Mouse (Mus musculus) thymus, postnatal 14 days (tissue): ENCODE measurements around the gene Brat1.
"Not testable (repeated sequence)": the region's sequence is repeated elsewhere in the genome, so short reads cannot be mapped to it uniquely, and the experiment has no call there.

Experiments
- DNase-seq: peaks from one replicate; pipeline ENCODE4 v3.0.0; 2021

The Brat1 gene

DNA sequence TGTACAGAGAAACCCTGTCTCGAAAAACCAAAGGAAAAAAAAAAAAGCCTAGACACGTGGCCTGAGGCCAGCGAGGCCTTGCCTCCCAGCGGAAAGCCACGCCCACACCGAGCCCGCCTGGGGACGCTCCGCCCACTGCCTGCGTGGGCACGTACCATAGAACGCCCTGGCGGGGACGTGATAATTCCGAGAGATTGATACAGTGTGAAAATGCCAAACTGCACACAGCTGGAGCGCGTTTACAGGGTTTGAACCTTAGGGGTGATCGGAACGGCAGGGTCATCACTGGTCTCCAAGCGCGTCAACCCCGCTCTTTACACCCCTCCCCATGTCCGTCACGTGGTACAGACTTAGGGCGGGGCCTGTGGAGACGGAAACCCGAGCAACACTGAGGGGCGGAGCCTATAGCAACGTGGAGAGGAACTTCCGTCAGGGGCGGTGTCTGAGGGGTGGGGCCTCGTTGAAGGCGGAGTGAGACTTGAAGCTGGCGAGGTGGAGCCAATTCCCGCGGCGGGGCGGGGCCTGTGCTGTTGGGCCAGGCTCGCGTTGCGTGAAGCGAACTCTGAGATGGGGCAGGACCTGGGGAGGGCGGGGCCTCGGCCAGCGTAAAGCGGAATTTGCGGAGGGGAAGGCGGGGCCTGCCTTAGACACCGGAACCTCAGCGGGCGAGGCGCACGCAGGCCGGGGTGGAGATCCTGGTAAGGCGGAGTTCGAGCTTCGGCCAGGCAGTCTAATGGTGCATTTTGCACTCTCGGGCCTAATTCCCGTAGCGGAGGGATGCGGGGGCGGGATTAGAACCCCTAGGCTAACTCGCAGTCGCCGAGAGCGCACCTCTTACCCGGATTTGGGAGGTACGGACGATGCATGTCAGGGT, at the start of gene Brat1:
Gene Brat1, plus strand, starts transcription at position 634 of the 874 bp plus-strand sequence.
- peak; percentile 100 for DNase-seq

GRCm38 (mm10) chr5:140659607-140660272, 45.1 kb upstream of the Brat1 start:
- no peak for DNase-seq

GRCm38 (mm10) chr5:140660398-140660797, 44.4 kb upstream of the Brat1 start:
- DNase-seq = no peak

DNA sequence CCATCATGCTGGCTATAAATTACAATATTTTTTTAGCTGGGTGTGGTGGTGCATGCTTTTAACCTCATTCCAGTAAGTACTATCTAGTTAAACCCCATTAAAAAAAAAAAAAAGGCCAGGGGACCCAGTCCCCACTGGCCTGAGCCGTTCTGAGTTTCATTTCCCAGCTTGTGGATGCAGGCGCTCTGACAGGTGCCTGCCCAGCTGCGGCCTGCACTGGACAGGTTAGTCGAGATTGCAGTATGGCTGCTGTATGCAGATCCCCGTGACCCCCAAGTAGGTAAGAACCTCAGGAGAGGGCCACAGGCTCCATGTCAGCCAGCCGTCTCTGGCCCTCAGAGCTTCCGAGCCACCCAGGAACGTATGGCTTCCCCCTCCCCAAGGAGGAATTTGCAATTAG, 43.4 kb upstream of the Brat1 start:
- DNase-seq = no peak

DNA sequence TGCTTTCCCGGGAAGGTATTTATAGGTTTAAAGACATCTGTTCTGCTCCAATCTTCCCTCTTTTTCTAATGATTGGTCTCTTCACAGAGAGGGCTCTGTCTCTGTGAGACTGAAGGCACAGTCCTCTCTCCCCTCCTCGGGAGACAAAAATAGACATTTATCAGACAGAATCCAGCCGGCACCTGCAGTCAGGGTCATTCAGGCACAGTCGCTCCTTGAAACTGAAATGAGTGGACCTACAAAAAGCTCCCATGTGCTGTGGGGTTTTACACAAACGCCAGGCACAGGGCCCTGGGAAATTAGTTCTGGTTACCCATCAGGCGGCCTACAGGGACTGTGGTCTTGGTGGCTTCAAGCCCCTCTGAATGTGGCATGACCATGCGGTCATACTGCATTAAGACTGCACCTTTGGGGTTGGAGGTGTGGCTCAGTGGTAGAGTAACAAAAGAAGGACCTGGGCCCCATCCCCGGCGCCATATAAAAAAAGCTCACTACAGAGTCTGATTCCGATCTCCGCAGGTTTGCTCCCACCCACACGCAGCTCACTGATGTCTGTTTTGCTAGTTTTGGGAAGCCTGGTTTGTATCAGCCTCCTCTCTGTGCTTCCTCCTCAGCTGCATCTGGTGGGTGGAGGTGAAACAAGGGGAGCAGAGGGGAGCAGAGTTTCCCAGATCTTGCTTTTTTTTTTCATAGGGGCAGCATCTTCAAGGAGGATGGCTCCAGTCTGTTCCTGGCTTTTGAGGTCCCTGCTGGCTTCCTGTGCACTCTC, 42.8 kb upstream of the Brat1 start:
- DNase-seq = no peak

GRCm38 (mm10) chr5:140662741-140663592, 41.8 kb upstream of the Brat1 start:
- DNase-seq = no peak

GRCm38 (mm10) chr5:140663621-140664180, 41.1 kb upstream of the Brat1 start:
- DNase-seq = peak; percentile 78

GRCm38 (mm10) chr5:140672115-140672514, 32.7 kb upstream of the Brat1 start:
- DNase-seq = no peak

GRCm38 (mm10) chr5:140672603-140673002, 32.2 kb upstream of the Brat1 start:
- DNase-seq = not testable (repeated sequence)

- DNase-seq = no peak
These were observed 30.8 kb upstream of the Brat1 start for GRCm38 (mm10) chr5:140674036-140674435.

DNA sequence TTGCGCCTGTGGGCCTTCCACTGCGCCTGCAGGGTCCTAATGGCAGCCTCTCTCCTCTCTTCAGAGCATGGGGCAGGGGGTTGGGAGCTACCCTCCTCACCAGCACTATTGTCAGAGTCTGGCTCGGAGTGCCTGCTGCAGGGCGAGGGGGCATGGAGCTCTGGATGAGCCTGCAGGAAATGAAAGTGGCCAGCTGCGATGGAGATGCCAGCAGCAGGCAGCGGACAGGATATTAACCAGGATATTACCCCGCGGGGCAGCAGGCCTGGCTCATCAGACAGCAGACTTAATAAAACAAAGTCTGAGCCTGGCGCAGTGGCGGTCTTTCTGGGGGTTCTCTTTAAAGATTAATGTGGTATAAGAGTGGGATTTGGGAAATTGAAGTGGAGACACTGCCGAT, 29.7 kb upstream of the Brat1 start:
- DNase-seq = no peak

DNA sequence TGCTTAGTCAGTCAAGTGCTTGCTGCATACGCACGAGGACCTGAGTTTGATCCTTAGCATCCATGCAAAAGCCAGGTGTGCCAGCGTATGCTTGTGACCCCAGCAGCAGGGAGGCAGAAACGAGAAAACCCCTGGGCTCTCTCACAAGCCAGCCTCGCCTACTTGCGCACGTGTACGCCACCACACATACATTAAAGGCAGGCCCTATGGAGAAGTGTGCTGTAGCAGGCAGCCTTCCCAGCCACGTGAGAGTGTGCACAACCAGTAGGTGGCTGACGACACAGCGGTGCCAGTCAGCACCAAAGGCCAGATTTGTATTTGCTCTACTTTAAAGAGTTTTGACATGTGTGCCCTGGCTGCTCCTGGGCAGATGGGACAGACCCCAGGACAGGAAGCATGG, 29.2 kb upstream of the Brat1 start:
- DNase-seq = no peak

GRCm38 (mm10) chr5:140677137-140677536, 27.7 kb upstream of the Brat1 start:
- no peak for DNase-seq

DNA sequence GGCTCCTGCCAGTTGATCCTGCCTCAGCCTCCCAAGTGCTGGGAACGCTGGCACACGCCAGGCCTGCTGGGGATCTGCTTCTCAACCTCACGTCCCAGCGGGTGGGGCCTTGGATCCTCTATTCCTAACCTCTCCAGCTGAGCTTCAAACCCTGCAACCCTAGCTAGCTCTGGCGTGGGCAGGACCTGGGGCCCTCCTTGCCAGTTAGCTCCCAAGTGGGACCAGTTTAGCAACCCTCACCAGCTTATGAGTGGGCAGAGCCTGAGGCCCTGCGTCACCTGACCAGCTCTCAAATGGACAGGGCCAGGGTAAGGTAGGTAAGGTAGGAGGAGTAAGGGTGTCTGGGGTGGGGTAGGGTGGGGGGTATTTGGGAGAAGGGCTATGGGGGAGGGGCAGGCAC, 24.8 kb upstream of the Brat1 start:
- no peak for DNase-seq

DNA sequence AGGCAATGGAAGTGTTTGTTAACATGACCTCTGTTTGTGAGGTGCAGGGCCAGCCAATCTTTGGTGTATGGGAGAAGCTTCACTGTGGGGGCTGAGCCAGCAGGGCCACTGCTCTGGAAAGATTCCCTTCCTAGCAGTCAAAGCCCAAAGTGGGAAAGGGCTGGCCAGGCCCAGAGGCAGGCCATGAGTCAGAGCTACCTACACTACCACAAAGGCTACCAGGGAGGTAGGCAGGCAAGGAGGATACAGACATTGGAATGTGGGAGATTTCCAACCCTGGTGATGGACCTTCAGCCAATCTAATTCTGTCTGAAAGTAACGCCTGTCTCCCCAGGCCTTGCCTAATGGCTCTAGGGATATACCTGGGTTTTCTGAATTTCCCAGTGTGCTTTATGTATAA, 23.9 kb upstream of the Brat1 start:
- no peak for DNase-seq

DNA sequence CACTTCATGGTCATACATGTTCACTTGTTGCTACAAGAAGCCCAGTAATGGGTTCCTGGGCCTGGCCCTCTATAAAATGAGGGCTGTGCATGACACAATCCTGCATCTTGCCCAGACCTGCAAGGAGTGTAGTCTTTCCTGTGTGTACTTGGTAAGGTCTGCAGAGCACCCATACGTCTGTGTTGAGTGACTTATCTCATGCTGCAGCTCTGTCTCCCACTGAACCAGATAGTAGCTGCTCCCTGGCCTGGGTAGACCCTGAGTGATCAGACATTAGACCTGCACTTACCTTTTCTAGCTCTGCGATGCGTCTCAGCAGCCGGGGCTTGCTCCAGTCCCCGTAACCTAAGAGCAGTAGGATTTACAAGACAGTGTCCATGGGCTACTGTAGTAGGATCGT, 22.7 kb upstream of the Brat1 start:
- no peak for DNase-seq

GRCm38 (mm10) chr5:140684343-140685148, 20.3 kb upstream of the Brat1 start:
- DNase-seq = peak; percentile 43

- DNase-seq = no peak
These were observed 16.4 kb upstream of the Brat1 start for GRCm38 (mm10) chr5:140688434-140688833.

DNA sequence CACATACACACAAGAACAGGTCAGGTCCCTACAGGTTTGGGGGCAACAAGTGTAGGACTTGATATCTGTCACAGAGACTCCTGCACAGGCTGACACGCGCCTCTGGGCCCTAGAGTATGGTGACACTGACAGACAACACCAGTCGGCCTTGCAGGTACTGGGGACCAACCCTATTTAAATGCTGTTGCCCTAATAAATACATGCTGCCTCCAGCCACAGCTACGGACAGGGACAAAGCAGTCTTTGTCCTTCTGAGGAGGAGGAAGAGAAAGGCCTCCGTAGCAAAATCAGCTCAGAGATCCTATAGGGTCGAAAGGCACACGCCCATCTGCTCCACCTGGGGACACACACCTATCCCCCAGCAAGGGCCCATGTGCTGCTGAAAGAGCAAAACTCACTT, 8.8 kb upstream of the Brat1 start:
- no peak for DNase-seq

DNA sequence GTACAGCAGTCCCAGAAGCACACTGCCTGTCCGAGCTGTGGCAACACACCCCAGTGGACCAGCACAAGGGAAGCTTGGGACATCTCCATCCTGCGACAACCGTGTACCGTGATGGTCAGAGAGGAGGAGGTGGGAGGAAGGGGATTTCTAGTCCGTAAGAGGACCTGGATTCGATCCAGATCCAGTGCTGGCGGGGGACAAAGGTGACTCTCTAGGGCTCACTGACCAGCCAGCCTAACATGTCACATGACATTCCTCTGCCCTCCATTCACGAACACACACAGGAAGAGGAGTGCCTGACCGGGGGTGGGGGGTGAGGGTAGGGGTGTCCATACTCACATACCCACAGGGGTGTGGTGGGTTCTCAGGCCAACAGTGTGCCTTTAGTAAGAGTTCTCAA, 5.0 kb upstream of the Brat1 start:
- DNase-seq = no peak

GRCm38 (mm10) chr5:140701661-140702060, 3.1 kb upstream of the Brat1 start:
- no peak for DNase-seq
